In genomic region chr1:140245465-140245864, GRCm38 (mm10) we compare ENCODE assay signal across 7 mouse cellular contexts. TPM values are rescaled to one million over a fixed set of nuclear protein-coding genes. Genes with fewer than 3 reads are reported as not detected.
DNase-seq lines count a peak whose midpoint lies in the region; ATAC-seq and TF ChIP-seq lines count a peak whose summit lies in the region.

No protein-coding gene starts in this region.

- no peak for TF ChIP-seq POLR2A in brain, embryonic 14.5 days (IDR thresholded peaks at IDR 0.05; ENCODE audit: borderline replicate concordance, extremely low read depth, insufficient read depth, insufficient read length, poor library complexity, severe bottlenecking)

- no peaks in the 10 kb centered on the region for H3K36me3 ChIP-seq in forebrain, embryonic 11.5 days (ENCODE audit: control insufficient read depth, insufficient read depth, low read length)
- H3K36me3 ChIP-seq in heart, embryonic 13.5 days, result no peaks in the 10 kb centered on the region
- no peaks in the 10 kb centered on the region for H3K36me3 ChIP-seq in kidney, embryonic 16.5 days (ENCODE audit: insufficient read depth, low read length)
- H3K36me3 ChIP-seq in neural tube, embryonic 13.5 days, result no peaks in the 10 kb centered on the region

- peak overlapping the region; percentile 65 for H3K4me2 ChIP-seq in forebrain, embryonic 11.5 days (ENCODE audit: low read depth, low read length, severe bottlenecking)
- peak overlapping the region; percentile 97 for H3K4me2 ChIP-seq in heart, embryonic 13.5 days
- peak overlapping the region; percentile 70 for H3K4me2 ChIP-seq in kidney, embryonic 16.5 days (replicated peaks; ENCODE audit: low read depth, low read length)
- peak overlapping the region; percentile 89 for H3K4me2 ChIP-seq in neural tube, embryonic 13.5 days

- no peak overlapping the region for H3K27ac ChIP-seq in forebrain, embryonic 11.5 days (ENCODE audit: low read depth, low read length)
- H3K27ac ChIP-seq in heart, embryonic 13.5 days (replicated peaks), result no peak overlapping the region
- H3K27ac ChIP-seq in kidney, embryonic 16.5 days (ENCODE audit: low read length), result no peak overlapping the region
- H3K27ac ChIP-seq in neural tube, embryonic 13.5 days (replicated peaks), result no peak overlapping the region

- TF ChIP-seq CTCF in brain, embryonic 14.5 days (IDR thresholded peaks at IDR 0.05; ENCODE audit: borderline replicate concordance, extremely low read depth, insufficient read depth, insufficient read length), result peak; percentile 30; the same call in 1 of the 2 replicates

- no peaks in the 10 kb centered on the region for H3K27me3 ChIP-seq in forebrain, embryonic 11.5 days (ENCODE audit: control insufficient read depth, insufficient read depth, low read length)
- H3K27me3 ChIP-seq in heart, embryonic 13.5 days (replicated peaks), result no peaks in the 10 kb centered on the region
- H3K27me3 ChIP-seq in kidney, embryonic 16.5 days (ENCODE audit: insufficient read depth, low read length), result no peaks in the 10 kb centered on the region
- H3K27me3 ChIP-seq in neural tube, embryonic 13.5 days, result peaks cover 4% of the 10 kb centered on the region; the same call in 1 of the 2 replicates

- WGBS in forebrain, embryonic 11.5 days, result under 1% methylated on average over 17 of the region's 17 CpGs
- WGBS in heart, embryonic 13.5 days, result 1% methylated on average over 17 of the region's 17 CpGs
- 0% methylated on average over 17 of the region's 17 CpGs for WGBS in kidney, embryonic 16.5 days
- under 1% methylated on average over 17 of the region's 17 CpGs for WGBS in neural tube, embryonic 13.5 days

- peak overlapping the region; percentile 59 for H3K4me3 ChIP-seq in forebrain, embryonic 11.5 days (ENCODE audit: low read depth, low read length)
- peak overlapping the region; percentile 64 for H3K4me3 ChIP-seq in heart, embryonic 13.5 days
- H3K4me3 ChIP-seq in kidney, embryonic 16.5 days (ENCODE audit: low read length), result peak overlapping the region; percentile 49
- H3K4me3 ChIP-seq in neural tube, embryonic 13.5 days, result peak overlapping the region; percentile 60

- no peaks in the 10 kb centered on the region for H3K4me1 ChIP-seq in forebrain, embryonic 11.5 days (replicated peaks; ENCODE audit: control insufficient read depth, insufficient read depth, low read length)
- H3K4me1 ChIP-seq in heart, embryonic 13.5 days, result peaks cover 7% of the 10 kb centered on the region
- H3K4me1 ChIP-seq in kidney, embryonic 16.5 days (ENCODE audit: insufficient read depth, low read length), result peaks cover 4% of the 10 kb centered on the region; the same call in 1 of the 2 replicates
- peaks cover 6% of the 10 kb centered on the region; the same call in 1 of the 2 replicates for H3K4me1 ChIP-seq in neural tube, embryonic 13.5 days (replicated peaks)

- peak; percentile 93 for DNase-seq in brain, embryonic 14.5 days (ENCODE audit: low read depth)
- peak; percentile 92 for DNase-seq in forebrain, embryonic 11.5 days (ENCODE audit: low spot score)
- peak; percentile 57 for DNase-seq in liver

- ATAC-seq in forebrain, embryonic 11.5 days (replicated peaks; ENCODE audit: low FRiP score), result peak; percentile 100
- peak; percentile 85; the same call in 1 of the 2 replicates for ATAC-seq in heart, embryonic 13.5 days (ENCODE audit: extremely low read depth, insufficient number of reproducible peaks, low FRiP score, low TSS enrichment)
- ATAC-seq in kidney, embryonic 16.5 days (ENCODE audit: low FRiP score, low TSS enrichment), result peak; percentile 100
- peak; percentile 100 for ATAC-seq in neural tube, embryonic 13.5 days (ENCODE audit: low read depth)
- no peak for ATAC-seq in inflammation-experienced regulatory T-cells, adult 6 months

- H3K9me3 ChIP-seq in forebrain, embryonic 11.5 days (ENCODE audit: control insufficient read depth, low read length), result no peaks in the 10 kb centered on the region
- H3K9me3 ChIP-seq in heart, embryonic 13.5 days, result no peaks in the 10 kb centered on the region
- no peaks in the 10 kb centered on the region for H3K9me3 ChIP-seq in kidney, embryonic 16.5 days (ENCODE audit: low read length)
- H3K9me3 ChIP-seq in neural tube, embryonic 13.5 days, result no peaks in the 10 kb centered on the region

- peak overlapping the region; percentile 60 for H3K9ac ChIP-seq in forebrain, embryonic 11.5 days (ENCODE audit: low read length)
- H3K9ac ChIP-seq in heart, embryonic 13.5 days, result peak overlapping the region; percentile 78
- peak overlapping the region; percentile 44 for H3K9ac ChIP-seq in kidney, embryonic 16.5 days (replicated peaks; ENCODE audit: low read length)
- H3K9ac ChIP-seq in neural tube, embryonic 13.5 days, result peak overlapping the region; percentile 79

RNA-seq across cellular contexts. Expression of gene Kcnt2, which starts 0.5 kb away (rescaled TPM):
- polyA plus RNA-seq in brain, embryonic 14.5 days (2012; rRNA removed), result 2.5 and 2.7 TPM in 2 replicates
- 1.6 and 2.1 TPM in 2 replicates for polyA plus RNA-seq in forebrain, embryonic 11.5 days (2014; fragmentation: Nextera tagmentation; extraction: Ambion mirVana)
- polyA plus RNA-seq in heart, embryonic 13.5 days (2015; fragmentation: Nextera tagmentation; extraction: Ambion mirVana), result 0.62 and 0.83 TPM in 2 replicates
- 2.8 and 3.8 TPM in 2 replicates for polyA plus RNA-seq in kidney, embryonic 16.5 days (2015; fragmentation: Nextera tagmentation; extraction: Ambion mirVana)
- 1.6 and 2.3 TPM in 2 replicates for polyA plus RNA-seq in neural tube, embryonic 13.5 days (2015; fragmentation: Nextera tagmentation; extraction: Ambion mirVana)
- polyA plus RNA-seq in inflammation-experienced regulatory T-cells, adult 6 months (2017; shearing (Covaris generic)), result not detected
